Mouse (Mus musculus) G1E (cell line): Measurements from ENCODE around the gene P3h2.

Experiments
- CTCF ChIP-seq: IDR thresholded peaks from 2 replicates; pipeline ENCODE4 v1.5.1; 2012; ENCODE audit warnings: low read depth, low read length, inconsistent platforms, mixed read lengths
- GATA1 ChIP-seq: IDR thresholded peaks from 2 replicates; pipeline ENCODE4 v1.6.1; 2012; ENCODE audit warnings: borderline replicate concordance, low read length, inconsistent platforms, mixed read lengths
- POLR2AphosphoS5 ChIP-seq: IDR thresholded peaks from 2 replicates; pipeline ENCODE4 v1.6.1; 2012; ENCODE audit warnings: low read depth, low read length, inconsistent platforms; ENCODE audit not compliant: insufficient replicate concordance
- TAL1 ChIP-seq: conservative IDR thresholded peaks from 2 replicates; pipeline ENCODE4 v1.6.1; 2012; ENCODE audit warnings: low read depth, low read length, inconsistent platforms, mixed read lengths

GRCm38 (mm10) chr16:26088976-26089375, 16.6 kb downstream of the P3h2 start:
- TF ChIP-seq CTCF (no peak), POLR2AphosphoS5 (no peak), GATA1 (no peak), TAL1 (no peak)
